Mouse (Mus musculus): ENCODE data around the gene Racgap1. TPM values are rescaled to one million over a fixed set of nuclear protein-coding genes. Genes with fewer than 3 reads are reported as not detected.

Gene Racgap1
- polyA plus RNA-seq, 1 experiment: 2.6 TPM

DNA sequence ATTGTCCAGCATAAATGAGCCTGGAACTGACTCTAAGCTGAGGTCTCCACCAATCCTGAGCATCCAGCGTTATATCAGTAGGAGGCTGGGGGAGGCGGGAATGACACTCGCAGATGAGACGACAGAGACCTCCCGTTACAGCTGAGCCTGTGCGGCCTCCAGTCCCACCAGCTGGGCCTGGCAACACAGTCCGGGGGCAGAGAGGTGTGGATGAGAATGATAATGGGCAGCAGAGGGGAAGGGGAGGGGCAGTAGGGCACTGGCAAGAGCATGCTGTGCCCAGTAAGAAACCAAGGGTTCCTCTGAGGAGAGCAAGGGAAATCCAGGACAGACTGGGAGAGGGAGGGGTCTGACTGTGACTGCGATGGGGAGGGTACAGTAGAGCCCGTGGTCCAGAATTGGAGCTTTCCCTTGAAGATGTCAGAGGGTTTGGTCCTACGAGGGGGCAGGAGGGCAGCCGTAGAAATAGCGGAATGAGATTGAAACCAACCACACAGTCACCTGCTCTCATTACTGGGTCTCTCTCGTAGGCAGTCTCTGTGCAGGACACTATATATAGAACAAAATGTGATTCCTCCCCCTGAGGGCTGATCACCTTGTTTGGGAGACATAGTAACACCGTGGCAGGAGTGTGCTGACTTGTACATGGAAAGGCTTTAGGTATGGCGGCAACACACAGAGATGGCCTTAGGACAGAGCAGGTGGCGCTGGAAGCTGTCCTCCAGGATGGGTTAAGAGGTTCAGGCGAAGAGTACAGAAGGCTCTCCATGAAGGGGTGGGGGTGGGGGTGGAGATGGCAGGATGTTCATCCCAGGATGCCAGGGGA, 52.0 kb downstream of the Racgap1 start:
- Histone ChIP-seq H3K4me1 (ENCODE audit: control insufficient read depth, insufficient read depth, low read length) (no peaks in the 10 kb centered on the region), H3K27me3 (replicated peaks; ENCODE audit: control insufficient read depth, insufficient read depth, low read length) (no peaks in the 10 kb centered on the region), H3K27ac (ENCODE audit: insufficient read depth, low read depth, low read length) (no peak overlapping the region), H3K36me3 (ENCODE audit: control insufficient read depth, insufficient read depth, low read length) (no peaks in the 10 kb centered on the region), H3K4me3 (ENCODE audit: insufficient read depth, low read depth, low read length) (no peak overlapping the region)
- no peak for DNase-seq
- whole genome bisulfite sequencing: 63% methylated on average over 17 of the region's 17 CpGs
- TF ChIP-seq POLR2A (IDR thresholded peaks at IDR 0.05; ENCODE audit: low read depth, low read length) (no peak), CTCF (conservative IDR thresholded peaks at IDR 0.05; ENCODE audit: insufficient read depth, insufficient read length, low read depth, low read length) (no peak)

DNA sequence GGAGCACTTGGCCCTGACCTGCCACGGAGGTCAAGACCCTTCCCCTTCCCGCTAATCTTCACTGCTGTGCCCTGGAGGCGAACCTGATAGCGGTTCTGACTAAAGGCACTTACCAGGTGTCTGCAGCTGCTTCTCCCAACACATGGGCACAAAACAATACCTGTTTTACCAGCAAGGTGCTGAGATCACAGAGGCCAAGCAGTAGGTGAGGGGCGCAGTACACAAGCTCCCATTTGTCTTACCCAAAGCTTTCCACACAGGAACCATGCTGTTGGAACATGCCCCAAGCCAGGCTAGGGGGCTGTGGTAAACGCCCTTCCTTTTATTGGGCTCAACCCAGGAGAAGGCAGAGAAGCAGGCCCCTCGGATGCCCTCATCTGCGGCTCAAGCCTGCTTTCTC, 53.9 kb downstream of the Racgap1 start:
- 65% methylated on average over 8 of the region's 8 CpGs for WGBS
- Histone ChIP-seq H3K4me1 (ENCODE audit: control insufficient read depth, insufficient read depth, low read length) (no peaks in the 10 kb centered on the region), H3K4me3 (ENCODE audit: insufficient read depth, low read depth, low read length) (no peak overlapping the region), H3K36me3 (ENCODE audit: control insufficient read depth, insufficient read depth, low read length) (no peaks in the 10 kb centered on the region), H3K27me3 (replicated peaks; ENCODE audit: control insufficient read depth, insufficient read depth, low read length) (no peaks in the 10 kb centered on the region), H3K27ac (ENCODE audit: insufficient read depth, low read depth, low read length) (no peak overlapping the region)
- TF ChIP-seq POLR2A (IDR thresholded peaks at IDR 0.05; ENCODE audit: low read depth, low read length) (no peak), CTCF (conservative IDR thresholded peaks at IDR 0.05; ENCODE audit: insufficient read depth, insufficient read length, low read depth, low read length) (no peak)
- DNase-seq: no peak

DNA sequence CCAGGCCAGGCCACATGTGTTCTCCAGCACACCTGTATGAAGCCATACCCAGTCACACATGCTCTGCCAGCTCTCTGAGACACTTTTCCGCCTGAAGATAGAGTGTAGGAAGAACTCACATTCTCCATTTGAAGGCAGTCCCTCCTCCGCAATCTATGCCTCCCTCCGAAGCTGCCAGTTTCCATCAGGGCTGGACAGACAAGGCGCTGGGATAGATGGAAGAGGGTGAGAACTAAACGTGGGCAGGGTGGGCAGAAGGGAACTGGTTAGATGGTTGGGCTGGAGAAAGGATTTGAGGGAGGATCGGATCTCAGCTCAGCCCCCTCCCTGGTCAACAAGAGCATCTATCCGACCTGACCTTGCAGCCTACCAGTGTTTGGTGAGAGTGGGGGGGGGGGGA, 54.6 kb downstream of the Racgap1 start:
- H3K27me3 ChIP-seq (replicated peaks; ENCODE audit: control insufficient read depth, insufficient read depth, low read length): no peaks in the 10 kb centered on the region
- no peaks in the 10 kb centered on the region for H3K4me1 ChIP-seq (ENCODE audit: control insufficient read depth, insufficient read depth, low read length)
- TF ChIP-seq POLR2A (IDR thresholded peaks at IDR 0.05; ENCODE audit: low read depth, low read length) (no peak), CTCF (conservative IDR thresholded peaks at IDR 0.05; ENCODE audit: insufficient read depth, insufficient read length, low read depth, low read length) (no peak)
- H3K27ac ChIP-seq (ENCODE audit: insufficient read depth, low read depth, low read length): no peak overlapping the region
- no peak overlapping the region for H3K4me3 ChIP-seq (ENCODE audit: insufficient read depth, low read depth, low read length)
- WGBS: 59% methylated on average over 7 of the region's 7 CpGs
- H3K36me3 ChIP-seq (ENCODE audit: control insufficient read depth, insufficient read depth, low read length): no peaks in the 10 kb centered on the region
- no peak for DNase-seq

DNA sequence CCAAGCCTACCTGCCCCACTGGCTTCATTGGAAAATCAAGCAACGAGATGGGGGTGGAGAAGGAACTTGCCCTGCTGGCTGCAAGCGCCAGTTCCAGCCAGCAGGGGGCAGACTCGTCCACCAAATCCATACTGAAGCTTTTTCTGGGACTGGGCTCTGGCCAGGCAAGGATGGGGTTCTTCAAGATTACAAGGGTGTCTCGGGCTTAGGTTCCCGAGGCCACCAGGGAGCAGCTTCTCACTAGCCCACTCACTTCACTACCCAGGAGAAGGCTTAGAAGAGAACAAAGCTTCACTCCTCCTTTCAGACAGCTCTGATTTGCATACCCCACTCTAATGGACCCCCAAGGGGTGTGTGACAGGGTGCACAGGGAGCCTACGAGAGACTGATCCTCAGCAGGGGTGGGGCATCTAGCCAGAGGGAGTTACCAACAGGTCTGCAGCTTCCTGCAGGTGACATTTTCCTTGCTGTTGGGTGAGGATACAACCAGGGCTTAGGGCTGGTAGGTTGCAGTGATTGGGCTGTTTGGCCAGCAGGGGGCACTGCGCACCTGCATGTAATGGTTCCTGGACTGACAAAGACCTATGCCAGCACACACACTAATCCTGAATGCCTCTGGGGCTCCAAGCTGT, 55.3 kb downstream of the Racgap1 start:
- H3K27ac ChIP-seq (ENCODE audit: insufficient read depth, low read depth, low read length): no peak overlapping the region
- H3K36me3 ChIP-seq (ENCODE audit: control insufficient read depth, insufficient read depth, low read length): no peaks in the 10 kb centered on the region
- WGBS: under 1% methylated on average over 7 of the region's 7 CpGs
- no peak overlapping the region for H3K4me3 ChIP-seq (ENCODE audit: insufficient read depth, low read depth, low read length)
- no peaks in the 10 kb centered on the region for H3K27me3 ChIP-seq (replicated peaks; ENCODE audit: control insufficient read depth, insufficient read depth, low read length)
- TF ChIP-seq POLR2A (IDR thresholded peaks at IDR 0.05; ENCODE audit: low read depth, low read length): no peak
- TF ChIP-seq CTCF (conservative IDR thresholded peaks at IDR 0.05; ENCODE audit: insufficient read depth, insufficient read length, low read depth, low read length): peak; percentile 97
- no peaks in the 10 kb centered on the region for H3K4me1 ChIP-seq (ENCODE audit: control insufficient read depth, insufficient read depth, low read length)
- DNase-seq: peak; percentile 85

DNA sequence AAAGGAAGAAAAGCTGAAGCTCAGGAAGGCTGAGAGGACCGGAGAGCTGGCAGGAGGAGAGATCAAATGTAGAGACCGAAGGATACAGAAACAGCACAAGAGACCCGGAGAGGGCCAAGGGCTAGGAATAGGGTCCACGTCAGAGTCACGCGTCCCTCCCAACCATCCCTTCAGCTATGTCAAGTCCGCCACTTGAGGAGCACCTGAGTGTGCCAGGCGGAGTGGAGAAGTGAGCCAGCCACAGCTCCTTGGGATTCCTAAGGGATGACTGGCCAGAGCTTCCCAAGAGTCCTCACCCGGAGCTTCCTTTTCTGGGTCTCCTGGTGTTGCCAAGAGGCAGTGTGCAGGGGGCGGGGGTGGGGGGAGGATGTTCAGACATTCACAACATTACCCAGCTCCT, 56.5 kb downstream of the Racgap1 start:
- TF ChIP-seq POLR2A (IDR thresholded peaks at IDR 0.05; ENCODE audit: low read depth, low read length) (no peak), CTCF (conservative IDR thresholded peaks at IDR 0.05; ENCODE audit: insufficient read depth, insufficient read length, low read depth, low read length) (no peak)
- Histone ChIP-seq H3K4me3 (ENCODE audit: insufficient read depth, low read depth, low read length) (no peak overlapping the region), H3K4me1 (ENCODE audit: control insufficient read depth, insufficient read depth, low read length) (no peaks in the 10 kb centered on the region), H3K36me3 (ENCODE audit: control insufficient read depth, insufficient read depth, low read length) (no peaks in the 10 kb centered on the region), H3K27ac (ENCODE audit: insufficient read depth, low read depth, low read length) (no peak overlapping the region), H3K27me3 (replicated peaks; ENCODE audit: control insufficient read depth, insufficient read depth, low read length) (no peaks in the 10 kb centered on the region)
- 80% methylated on average over 10 of the region's 10 CpGs for WGBS
- DNase-seq: no peak

DNA sequence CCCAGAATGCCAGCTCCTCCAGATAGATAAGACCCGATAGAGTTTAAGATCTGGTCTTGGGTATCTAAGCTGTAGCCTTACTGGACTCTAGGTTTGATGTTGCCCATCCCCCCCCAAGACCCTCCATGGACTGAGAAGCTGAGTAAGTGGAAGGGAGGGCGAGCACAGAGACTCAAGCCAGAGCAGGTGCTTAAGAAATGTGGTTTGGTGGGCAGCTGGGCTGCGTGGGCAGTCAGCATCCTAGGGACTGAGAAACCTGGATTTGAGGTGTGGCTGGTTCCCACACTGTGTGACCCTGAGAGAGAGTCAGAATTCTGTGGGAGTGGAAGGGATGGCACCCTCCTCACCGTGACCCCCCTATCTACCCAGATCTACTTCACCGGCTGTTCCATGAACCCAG, 58.6 kb downstream of the Racgap1 start:
- no peak overlapping the region for H3K4me3 ChIP-seq (ENCODE audit: insufficient read depth, low read depth, low read length)
- H3K27ac ChIP-seq (ENCODE audit: insufficient read depth, low read depth, low read length): no peak overlapping the region
- no peaks in the 10 kb centered on the region for H3K4me1 ChIP-seq (ENCODE audit: control insufficient read depth, insufficient read depth, low read length)
- TF ChIP-seq POLR2A (IDR thresholded peaks at IDR 0.05; ENCODE audit: low read depth, low read length): no peak
- TF ChIP-seq CTCF (conservative IDR thresholded peaks at IDR 0.05; ENCODE audit: insufficient read depth, insufficient read length, low read depth, low read length): no peak
- no peaks in the 10 kb centered on the region for H3K27me3 ChIP-seq (replicated peaks; ENCODE audit: control insufficient read depth, insufficient read depth, low read length)
- DNase-seq: no peak
- no peaks in the 10 kb centered on the region for H3K36me3 ChIP-seq (ENCODE audit: control insufficient read depth, insufficient read depth, low read length)
- 77% methylated on average over 5 of the region's 5 CpGs for WGBS

DNA sequence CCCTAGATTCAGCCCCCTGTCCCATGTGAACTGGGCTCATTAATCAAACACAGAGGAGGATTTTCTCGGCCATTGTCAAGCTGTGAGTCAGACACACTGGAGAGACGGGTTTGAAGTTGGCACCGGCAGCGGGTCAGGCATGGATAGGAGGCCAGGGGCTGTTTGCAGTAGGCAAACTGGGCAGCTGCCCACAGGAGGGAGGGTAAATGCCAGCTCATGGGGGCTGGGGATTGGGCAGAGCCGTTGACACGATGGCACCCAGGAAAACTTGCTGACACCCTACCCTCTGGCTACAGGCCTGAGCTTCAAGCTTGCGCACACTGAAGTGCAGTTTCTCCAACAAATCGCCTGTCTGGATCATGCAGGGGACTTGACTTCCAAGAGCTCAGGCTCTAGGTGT, 59.3 kb downstream of the Racgap1 start:
- Histone ChIP-seq H3K27me3 (replicated peaks; ENCODE audit: control insufficient read depth, insufficient read depth, low read length) (no peaks in the 10 kb centered on the region), H3K27ac (ENCODE audit: insufficient read depth, low read depth, low read length) (no peak overlapping the region), H3K36me3 (ENCODE audit: control insufficient read depth, insufficient read depth, low read length) (no peaks in the 10 kb centered on the region), H3K4me1 (ENCODE audit: control insufficient read depth, insufficient read depth, low read length) (no peaks in the 10 kb centered on the region), H3K4me3 (ENCODE audit: insufficient read depth, low read depth, low read length) (no peak overlapping the region)
- 67% methylated on average over 8 of the region's 8 CpGs for WGBS
- no peak for DNase-seq
- TF ChIP-seq CTCF (conservative IDR thresholded peaks at IDR 0.05; ENCODE audit: insufficient read depth, insufficient read length, low read depth, low read length): no peak
- TF ChIP-seq POLR2A (IDR thresholded peaks at IDR 0.05; ENCODE audit: low read depth, low read length): no peak
